Comparison of ENCODE assay signal across 19 mouse cellular contexts in the genomic region with DNA sequence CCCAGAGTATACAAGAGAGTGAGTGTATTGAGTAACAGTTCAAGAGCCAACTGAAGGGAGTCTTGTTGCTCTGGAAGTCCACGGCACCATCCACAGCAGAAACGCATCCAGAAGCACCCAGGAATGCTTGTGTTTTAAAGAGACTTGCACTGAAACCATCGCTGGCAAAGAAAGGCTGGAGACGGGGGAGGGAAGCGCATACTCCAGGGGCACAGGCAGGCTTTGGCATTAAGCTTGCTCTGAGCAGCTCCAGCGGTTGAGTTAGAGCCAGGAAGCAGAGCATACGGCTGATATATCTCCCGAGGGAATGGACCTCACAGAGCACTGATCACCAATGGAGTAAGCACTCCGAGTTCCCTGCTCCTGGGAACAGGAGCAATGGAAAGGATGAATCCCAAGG.
DNase-seq lines count a peak whose midpoint lies in the region; ATAC-seq and TF ChIP-seq lines count a peak whose summit lies in the region.
"Had no signal": no experiment of that assay in that cellular context is flagged by ENCODE, and none has a peak within 500 bp of the region (broad histone marks: within the 10 kb centered on the region; RNA-seq: fewer than 3 reads in every experiment).

No protein-coding gene starts in this region.

- peaks cover 5% of the 10 kb centered on the region for H3K4me1 ChIP-seq in forebrain, embryonic 16.5 days (replicated peaks; ENCODE audit: control insufficient read depth, insufficient read depth, low read length)
- H3K4me1 ChIP-seq in forebrain, embryonic 10.5 days: no peaks in the 10 kb centered on the region
- peaks cover 16% of the 10 kb centered on the region for H3K4me1 ChIP-seq in intestine, embryonic 16.5 days (ENCODE audit: control insufficient read depth, insufficient read depth, low read length)
- H3K4me1 ChIP-seq in intestine, embryonic 15.5 days (replicated peaks): peaks cover 4% of the 10 kb centered on the region; the same call in 1 of the 2 replicates
- H3K4me1 ChIP-seq in midbrain, postnatal 0 days (ENCODE audit: insufficient read depth, low read length): 0 out of 2 replicates have a peak, but pooled peaks cover 3% of the 10 kb centered on the region
- H3K4me1 ChIP-seq in midbrain, embryonic 16.5 days (ENCODE audit: control insufficient read depth, insufficient read depth, low read length): peaks cover 3% of the 10 kb centered on the region; the same call in 1 of the 2 replicates
- H3K4me1 ChIP-seq: embryonic facial prominence, embryonic 10.5 days; heart, embryonic 12.5 days had no signal

- no peak overlapping the region for H3K4me2 ChIP-seq in forebrain, embryonic 16.5 days (ENCODE audit: low read length)
- H3K4me2 ChIP-seq in intestine, embryonic 16.5 days (ENCODE audit: low read depth, low read length): no peak overlapping the region
- no peak overlapping the region for H3K4me2 ChIP-seq in intestine, embryonic 15.5 days (replicated peaks)
- H3K4me2 ChIP-seq in midbrain, postnatal 0 days (ENCODE audit: low read depth, low read length, poor library complexity, severe bottlenecking): no peak overlapping the region
- H3K4me2 ChIP-seq in midbrain, embryonic 16.5 days (ENCODE audit: low read length): no peak overlapping the region
- H3K4me2 ChIP-seq: heart, embryonic 12.5 days had no signal

- TF ChIP-seq CTCF in midbrain, postnatal 0 days (IDR thresholded peaks at IDR 0.05): no peak

- peak; percentile 36; the same call in 1 of the 2 replicates for ATAC-seq in forebrain, embryonic 16.5 days
- 0 out of 2 replicates have a peak, but pooled peaks have one; percentile 2 for ATAC-seq in intestine, embryonic 16.5 days
- ATAC-seq in intestine, embryonic 15.5 days: no peak
- no peak for ATAC-seq in midbrain, postnatal 0 days (ENCODE audit: low FRiP score)
- ATAC-seq in midbrain, embryonic 16.5 days: no peak
- ATAC-seq: activated CD4-positive, CD25-positive, alpha-beta regulatory T cell, adult 4 months; CD4-positive, CD25-positive, alpha-beta regulatory T cell, adult 4 months; forebrain, embryonic 14.5 days had no signal

- H3K9me3 ChIP-seq in forebrain, embryonic 16.5 days (ENCODE audit: control insufficient read depth, low read length): no peaks in the 10 kb centered on the region
- no peaks in the 10 kb centered on the region for H3K9me3 ChIP-seq in forebrain, embryonic 10.5 days
- no peaks in the 10 kb centered on the region for H3K9me3 ChIP-seq in intestine, embryonic 16.5 days (ENCODE audit: control insufficient read depth, low read length)
- H3K9me3 ChIP-seq in intestine, embryonic 15.5 days: no peaks in the 10 kb centered on the region
- no peaks in the 10 kb centered on the region for H3K9me3 ChIP-seq in midbrain, postnatal 0 days (ENCODE audit: low read length)
- H3K9me3 ChIP-seq in midbrain, embryonic 16.5 days (replicated peaks; ENCODE audit: control insufficient read depth, low read length, poor library complexity, severe bottlenecking): no peaks in the 10 kb centered on the region
- H3K9me3 ChIP-seq: embryonic facial prominence, embryonic 10.5 days; heart, embryonic 12.5 days had no signal

- H3K36me3 ChIP-seq in forebrain, embryonic 16.5 days (ENCODE audit: control insufficient read depth, insufficient read depth): no peaks in the 10 kb centered on the region
- no peaks in the 10 kb centered on the region for H3K36me3 ChIP-seq in forebrain, embryonic 10.5 days (replicated peaks)
- no peaks in the 10 kb centered on the region for H3K36me3 ChIP-seq in intestine, embryonic 16.5 days (ENCODE audit: control insufficient read depth, insufficient read depth, low read length)
- H3K36me3 ChIP-seq in intestine, embryonic 15.5 days: no peaks in the 10 kb centered on the region
- no peaks in the 10 kb centered on the region for H3K36me3 ChIP-seq in midbrain, postnatal 0 days (ENCODE audit: insufficient read depth, low read length)
- no peaks in the 10 kb centered on the region for H3K36me3 ChIP-seq in midbrain, embryonic 16.5 days (ENCODE audit: control insufficient read depth, insufficient read depth, low read length)
- H3K36me3 ChIP-seq: embryonic facial prominence, embryonic 10.5 days; G1E; heart, embryonic 12.5 days had no signal

- no peak overlapping the region for H3K4me3 ChIP-seq in forebrain, embryonic 16.5 days (replicated peaks; ENCODE audit: low read length)
- H3K4me3 ChIP-seq in forebrain, embryonic 10.5 days: no peak overlapping the region
- H3K4me3 ChIP-seq in intestine, embryonic 16.5 days (ENCODE audit: low read length): no peak overlapping the region
- no peak overlapping the region for H3K4me3 ChIP-seq in intestine, embryonic 15.5 days (replicated peaks)
- no peak overlapping the region for H3K4me3 ChIP-seq in midbrain, postnatal 0 days (ENCODE audit: low read depth, low read length)
- H3K4me3 ChIP-seq in midbrain, embryonic 16.5 days (ENCODE audit: low read depth, low read length): no peak overlapping the region
- H3K4me3 ChIP-seq: embryonic facial prominence, embryonic 10.5 days; heart, embryonic 12.5 days had no signal

- WGBS in forebrain, embryonic 16.5 days: 71% methylated on average over 9 of the region's 9 CpGs
- WGBS in forebrain, embryonic 10.5 days: 76% methylated on average over 9 of the region's 9 CpGs
- WGBS in intestine, embryonic 16.5 days: 76% methylated on average over 9 of the region's 9 CpGs
- 68% methylated on average over 9 of the region's 9 CpGs for WGBS in intestine, embryonic 15.5 days
- WGBS in midbrain, postnatal 0 days: 56% methylated on average over 9 of the region's 9 CpGs
- 65% methylated on average over 9 of the region's 9 CpGs for WGBS in midbrain, embryonic 16.5 days

- H3K27ac ChIP-seq in forebrain, embryonic 16.5 days (ENCODE audit: low read length): no peak overlapping the region
- no peak overlapping the region for H3K27ac ChIP-seq in forebrain, embryonic 10.5 days
- no peak overlapping the region for H3K27ac ChIP-seq in intestine, embryonic 16.5 days (ENCODE audit: low read length)
- H3K27ac ChIP-seq in intestine, embryonic 15.5 days: no peak overlapping the region
- H3K27ac ChIP-seq in midbrain, postnatal 0 days (ENCODE audit: low read depth, low read length): no peak overlapping the region
- H3K27ac ChIP-seq in midbrain, embryonic 16.5 days (ENCODE audit: low read length): no peak overlapping the region
- H3K27ac ChIP-seq: embryonic facial prominence, embryonic 10.5 days had no signal

- H3K27me3 ChIP-seq in forebrain, embryonic 16.5 days (replicated peaks; ENCODE audit: control insufficient read depth, insufficient read depth, low read length): no peaks in the 10 kb centered on the region
- no peaks in the 10 kb centered on the region for H3K27me3 ChIP-seq in forebrain, embryonic 10.5 days (ENCODE audit: poor library complexity, severe bottlenecking)
- H3K27me3 ChIP-seq in intestine, embryonic 16.5 days (replicated peaks; ENCODE audit: control insufficient read depth, insufficient read depth, low read length): no peaks in the 10 kb centered on the region
- H3K27me3 ChIP-seq in intestine, embryonic 15.5 days (replicated peaks): no peaks in the 10 kb centered on the region
- H3K27me3 ChIP-seq in midbrain, postnatal 0 days (ENCODE audit: insufficient read depth, low read length): no peaks in the 10 kb centered on the region
- H3K27me3 ChIP-seq in midbrain, embryonic 16.5 days (ENCODE audit: control insufficient read depth, insufficient read depth, low read depth, low read length): no peaks in the 10 kb centered on the region

- no peak for DNase-seq in forebrain, embryonic 10.5 days (ENCODE audit: extremely low spot score, low spot score)
- DNase-seq in midbrain, postnatal 0 days (ENCODE audit: low spot score): peak; percentile 33
- no peak for DNase-seq in T-cell, adult 2 months (ENCODE audit: low spot score)
- DNase-seq: adrenal gland, postnatal 14 days; B cell, adult 2 months; cerebellum, adult 18-20 months; cerebellum, adult 9-11 months; cerebellum, postnatal 36 days; gastrocnemius, postnatal 14 days had no signal

- H3K9ac ChIP-seq in forebrain, embryonic 16.5 days (replicated peaks; ENCODE audit: low read depth, low read length): no peak overlapping the region
- no peak overlapping the region for H3K9ac ChIP-seq in intestine, embryonic 16.5 days (ENCODE audit: low read depth, low read length)
- no peak overlapping the region for H3K9ac ChIP-seq in intestine, embryonic 15.5 days
- H3K9ac ChIP-seq in midbrain, postnatal 0 days (replicated peaks; ENCODE audit: low read length, poor library complexity, severe bottlenecking): no peak overlapping the region
- no peak overlapping the region for H3K9ac ChIP-seq in midbrain, embryonic 16.5 days (ENCODE audit: low read depth, low read length)
- H3K9ac ChIP-seq: heart, embryonic 12.5 days had no signal

Comparison
In these comparisons a context has a peak if more than half of its experiments do, and no peak if none do; other contexts are left out.
1. ATAC-seq: peak in forebrain, embryonic 16.5 days (single experiment) and intestine, embryonic 16.5 days (single experiment); none in intestine, embryonic 15.5 days (single experiment), midbrain, postnatal 0 days (single experiment) and midbrain, embryonic 16.5 days (single experiment).